Mouse (Mus musculus): ENCODE results near the gene Cep290.

Cep290 gene

DNA sequence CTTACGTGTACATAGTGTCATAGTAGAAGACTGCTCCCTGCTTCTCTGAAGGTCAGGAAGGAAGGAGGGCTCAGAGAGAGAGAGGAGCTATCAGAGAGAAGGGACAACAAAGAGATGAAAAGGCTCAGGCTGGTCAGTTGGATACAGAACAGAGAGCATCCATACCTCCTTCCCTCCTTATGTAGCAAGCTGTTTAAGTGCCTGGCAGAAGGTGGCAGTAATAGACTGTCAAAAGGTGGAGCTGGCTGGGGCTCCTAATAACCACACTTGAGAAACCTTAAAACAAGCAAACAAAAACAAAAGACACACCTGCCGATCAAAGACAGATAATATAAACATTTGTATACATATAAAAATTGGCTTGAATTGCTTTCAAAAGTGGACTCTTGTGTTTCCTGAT lies 116.9 kb downstream of the Cep290 start:
- H3K4me3 ChIP-seq (replicated peaks; ENCODE audit: low read length): no peak overlapping the region
- no peaks in the 10 kb centered on the region for H3K27me3 ChIP-seq (ENCODE audit: insufficient read depth, low read length)
- H3K9me3 ChIP-seq (ENCODE audit: low read length): no peaks in the 10 kb centered on the region
- H3K36me3 ChIP-seq (ENCODE audit: insufficient read depth, low read length): no peaks in the 10 kb centered on the region
- TF ChIP-seq NANOG (IDR thresholded peaks at IDR 0.05; ENCODE audit: borderline replicate concordance, low read length): no peak
- TF ChIP-seq POU5F1 (IDR thresholded peaks at IDR 0.05; ENCODE audit: borderline replicate concordance, low read length): no peak
- no peak for TF ChIP-seq CTCF (conservative IDR thresholded peaks at IDR 0.05; ENCODE audit: low read length)
- H3K4me1 ChIP-seq (replicated peaks; ENCODE audit: low read depth, low read length): no peaks in the 10 kb centered on the region

DNA sequence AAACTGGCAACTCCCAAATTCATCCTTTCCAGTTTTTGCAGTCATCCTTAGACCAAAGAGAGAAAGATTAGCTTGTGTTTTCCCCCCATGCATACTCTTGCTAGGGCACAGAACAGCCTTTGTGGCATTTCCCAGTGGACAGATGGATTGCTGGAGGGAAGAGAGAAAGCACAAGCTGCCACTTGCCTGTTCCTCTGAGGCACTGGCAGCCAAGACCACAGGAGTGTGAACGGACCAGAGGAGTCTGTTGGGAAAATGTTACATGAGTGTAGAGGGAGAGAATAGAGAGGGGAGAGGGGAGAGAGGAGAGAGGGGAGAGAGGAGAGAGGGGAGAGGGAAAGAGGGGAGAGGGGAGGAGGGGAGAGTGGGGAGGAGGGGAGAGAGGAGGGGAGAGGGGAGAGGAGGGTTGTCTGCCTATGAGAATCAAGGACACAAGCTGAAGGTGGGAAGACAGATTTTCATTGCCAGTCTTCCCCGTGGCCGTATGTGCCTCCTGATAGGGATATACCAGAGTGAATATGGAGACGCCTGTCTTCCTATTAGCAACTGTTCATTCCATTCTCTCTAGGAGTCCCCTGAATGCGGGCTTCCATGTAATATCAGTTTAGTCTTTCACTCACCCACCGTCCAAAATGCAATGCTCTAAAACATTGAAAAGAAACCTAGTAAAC lies 130.0 kb downstream of the Cep290 start:
- Histone ChIP-seq H3K27me3 (ENCODE audit: insufficient read depth, low read length) (no peaks in the 10 kb centered on the region), H3K4me3 (replicated peaks; ENCODE audit: low read length) (no peak overlapping the region), H3K9me3 (ENCODE audit: low read length) (no peaks in the 10 kb centered on the region), H3K36me3 (ENCODE audit: insufficient read depth, low read length) (no peaks in the 10 kb centered on the region), H3K4me1 (replicated peaks; ENCODE audit: low read depth, low read length) (no peaks in the 10 kb centered on the region)
- TF ChIP-seq CTCF (conservative IDR thresholded peaks at IDR 0.05; ENCODE audit: low read length) (no peak), NANOG (IDR thresholded peaks at IDR 0.05; ENCODE audit: borderline replicate concordance, low read length) (no peak), POU5F1 (IDR thresholded peaks at IDR 0.05; ENCODE audit: borderline replicate concordance, low read length) (no peak)

DNA sequence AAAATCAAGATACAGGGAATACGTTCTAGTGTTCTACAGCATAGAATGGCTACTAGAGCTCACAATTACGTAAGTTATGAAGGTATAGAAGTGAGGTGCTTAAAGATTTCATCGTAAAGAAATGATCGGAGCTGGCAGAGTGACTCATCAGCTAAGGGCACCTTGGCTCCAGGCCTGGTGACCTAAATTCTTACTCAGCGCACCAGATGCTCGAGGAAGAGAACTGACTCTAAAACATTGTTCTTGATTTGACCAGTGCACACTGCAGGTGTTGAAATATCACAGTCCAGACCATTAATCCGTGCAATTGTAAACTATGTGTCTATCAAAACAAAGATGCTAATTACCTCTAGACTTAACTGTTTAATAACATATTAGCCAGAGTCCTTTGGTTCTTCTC lies 132.1 kb downstream of the Cep290 start:
- TF ChIP-seq NANOG (IDR thresholded peaks at IDR 0.05; ENCODE audit: borderline replicate concordance, low read length) (no peak), POU5F1 (IDR thresholded peaks at IDR 0.05; ENCODE audit: borderline replicate concordance, low read length) (no peak), CTCF (conservative IDR thresholded peaks at IDR 0.05; ENCODE audit: low read length) (no peak)
- H3K4me3 ChIP-seq (replicated peaks; ENCODE audit: low read length): no peak overlapping the region
- no peaks in the 10 kb centered on the region for H3K9me3 ChIP-seq (ENCODE audit: low read length)
- no peaks in the 10 kb centered on the region for H3K4me1 ChIP-seq (replicated peaks; ENCODE audit: low read depth, low read length)
- H3K36me3 ChIP-seq (ENCODE audit: insufficient read depth, low read length): no peaks in the 10 kb centered on the region
- H3K27me3 ChIP-seq (ENCODE audit: insufficient read depth, low read length): no peaks in the 10 kb centered on the region

DNA sequence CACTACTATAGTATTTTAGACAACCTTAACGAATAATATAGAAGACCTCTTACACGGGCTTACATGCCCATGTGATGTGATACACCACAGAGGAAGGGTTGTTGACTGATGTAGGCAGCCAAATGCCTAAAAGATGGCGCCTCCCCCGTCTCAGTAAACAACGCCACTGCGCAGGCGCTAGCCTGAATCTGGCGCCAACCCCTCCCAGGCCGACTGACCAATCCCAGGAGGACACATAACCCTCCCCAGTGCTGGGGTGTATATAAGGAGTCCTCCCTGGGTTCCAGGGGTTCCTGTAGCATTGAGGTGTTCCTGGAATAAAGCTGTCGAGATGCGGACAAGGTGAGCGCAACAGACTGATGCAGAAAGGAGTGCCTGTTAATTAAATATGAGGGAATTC lies 132.7 kb downstream of the Cep290 start:
- H3K9me3 ChIP-seq (ENCODE audit: low read length): no peaks in the 10 kb centered on the region
- H3K36me3 ChIP-seq (ENCODE audit: insufficient read depth, low read length): no peaks in the 10 kb centered on the region
- H3K27me3 ChIP-seq (ENCODE audit: insufficient read depth, low read length): no peaks in the 10 kb centered on the region
- H3K4me3 ChIP-seq (replicated peaks; ENCODE audit: low read length): no peak overlapping the region
- TF ChIP-seq NANOG (IDR thresholded peaks at IDR 0.05; ENCODE audit: borderline replicate concordance, low read length) (no peak), CTCF (conservative IDR thresholded peaks at IDR 0.05; ENCODE audit: low read length) (no peak), POU5F1 (IDR thresholded peaks at IDR 0.05; ENCODE audit: borderline replicate concordance, low read length) (no peak)
- H3K4me1 ChIP-seq (replicated peaks; ENCODE audit: low read depth, low read length): no peaks in the 10 kb centered on the region

DNA sequence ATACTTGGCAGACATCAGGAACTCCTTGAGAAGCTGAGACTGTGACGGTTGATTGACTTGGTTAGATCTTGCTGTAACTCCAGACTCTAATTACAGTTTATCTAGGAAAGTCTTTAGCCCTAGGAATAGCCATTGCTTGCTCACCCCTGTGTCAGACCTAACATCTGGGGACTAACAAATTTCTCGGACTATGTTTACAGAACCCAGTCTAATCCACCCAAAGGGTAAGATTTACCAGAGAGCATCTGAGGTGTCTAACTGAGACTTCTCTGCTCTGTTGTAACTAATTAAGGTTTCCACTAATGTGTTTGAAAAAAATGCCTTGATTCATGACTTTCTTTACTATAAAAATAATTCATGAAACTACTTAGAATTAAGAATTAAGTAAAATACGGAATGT lies 135.1 kb downstream of the Cep290 start:
- H3K4me1 ChIP-seq (replicated peaks; ENCODE audit: low read depth, low read length): no peaks in the 10 kb centered on the region
- no peaks in the 10 kb centered on the region for H3K9me3 ChIP-seq (ENCODE audit: low read length)
- H3K4me3 ChIP-seq (replicated peaks; ENCODE audit: low read length): no peak overlapping the region
- no peaks in the 10 kb centered on the region for H3K27me3 ChIP-seq (ENCODE audit: insufficient read depth, low read length)
- TF ChIP-seq POU5F1 (IDR thresholded peaks at IDR 0.05; ENCODE audit: borderline replicate concordance, low read length) (no peak), NANOG (IDR thresholded peaks at IDR 0.05; ENCODE audit: borderline replicate concordance, low read length) (no peak), CTCF (conservative IDR thresholded peaks at IDR 0.05; ENCODE audit: low read length) (no peak)
- H3K36me3 ChIP-seq (ENCODE audit: insufficient read depth, low read length): no peaks in the 10 kb centered on the region

Measured in E14TG2a.4 (cell line).